Mouse (Mus musculus) heart, embryonic 16.5 days (tissue): ENCODE results near the gene Rbms1. TPM values are rescaled to one million over a fixed set of nuclear protein-coding genes. Genes with fewer than 3 reads are reported as not detected.

Source experiments
- ATAC-seq: fragments of 200-750 bp; cut with Nextera tagmentation; replicated peaks from 2 replicates; pipeline ENCODE4 v1.8.0; 2017; ENCODE audit warnings: moderate number of reproducible peaks; ENCODE audit not compliant: insufficient read depth, low FRiP score; ENCODE audit errors: extremely low read depth
- H3K27ac ChIP-seq: fragments of 300-500 bp; sonication (generic); 2 replicates; pipeline ENCODE4 v1.5.1; 2014; ENCODE audit warnings: mild to moderate bottlenecking, low read length, control low read depth, moderate library complexity
- H3K27me3 ChIP-seq: fragments of 300-500 bp; sonication (generic); 2 replicates; pipeline ENCODE4 v1.6.1; 2014; ENCODE audit warnings: low read length, mixed read lengths; ENCODE audit not compliant: control insufficient read depth, insufficient read depth
- H3K36me3 ChIP-seq: fragments of 300-500 bp; sonication (generic); 2 replicates; pipeline ENCODE4 v1.6.1; 2014; ENCODE audit not compliant: control insufficient read depth, insufficient read depth
- H3K4me1 ChIP-seq: fragments of 300-500 bp; sonication (generic); 2 replicates; pipeline ENCODE4 v1.6.1; 2014; ENCODE audit warnings: low read length, mixed read lengths; ENCODE audit not compliant: control insufficient read depth, insufficient read depth
- H3K4me2 ChIP-seq: fragments of 300-500 bp; sonication (generic); 2 replicates; pipeline ENCODE4 v1.6.1; 2014; ENCODE audit warnings: low read depth, mild to moderate bottlenecking, control low read depth, low read length
- H3K4me3 ChIP-seq: fragments of 300-500 bp; sonication (generic); 2 replicates; pipeline ENCODE4 v1.5.1; 2014; ENCODE audit warnings: mild to moderate bottlenecking, control low read depth, low read length
- H3K9ac ChIP-seq: fragments of 300-500 bp; sonication (generic); 2 replicates; pipeline ENCODE4 v1.6.1; 2014; ENCODE audit warnings: low read length, control low read depth
- H3K9me3 ChIP-seq: fragments of 300-500 bp; sonication (generic); replicated peaks from 2 replicates; pipeline ENCODE4 v1.6.1; 2016; ENCODE audit warnings: low read length; ENCODE audit not compliant: control insufficient read depth
- WGBS: fragments of 180-500 bp; shearing (Covaris S2); extraction: QIAGEN DNeasy Blood & Tissue Kit; methylation state at CpG from one replicate; pipeline ENCODE4 v1.1.7; 2014; 5-methylcytosine and 5-hydroxymethylcytosine counted together
- polyA plus RNA-seq: library from polyadenylated mRNA; unstranded; fragments of >200 nt; fragmentation: Nextera tagmentation; extraction: Ambion mirVana; gene quantifications from 2 replicates; pipeline ENCODE4 v1.2.1, GENCODE M21; 2015

The Rbms1 gene
- polyA plus RNA-seq, 1 experiment from 2014 or later: 102 TPM

DNA sequence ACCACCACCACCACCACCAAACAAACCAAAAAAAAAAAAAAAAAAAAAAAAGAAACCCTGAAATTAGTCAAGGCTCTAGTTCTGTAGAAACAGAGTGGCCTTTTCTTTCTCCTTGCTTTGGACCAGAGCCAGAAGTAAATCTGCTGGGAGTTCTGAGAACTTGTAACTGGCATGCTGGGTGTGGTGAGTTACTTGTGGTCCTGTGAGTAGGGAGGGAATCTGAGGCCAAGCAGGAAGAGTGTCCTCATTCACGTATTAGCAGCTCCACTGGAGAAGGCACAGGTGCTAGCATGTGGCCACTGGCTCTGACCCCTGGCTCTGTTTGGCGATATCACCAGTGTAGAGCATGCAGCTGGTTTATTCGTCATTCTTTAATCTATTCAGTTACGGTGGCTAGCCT lies 137.3 kb downstream of the Rbms1 start:
- H3K27ac ChIP-seq: no peak overlapping the region; the same call in 1 of the 2 replicates
- WGBS: 55% methylated on average over 4 of the region's 4 CpGs
- H3K36me3 ChIP-seq: no peaks in the 10 kb centered on the region
- H3K4me2 ChIP-seq: no peak overlapping the region
- H3K9ac ChIP-seq: no peak overlapping the region
- H3K4me3 ChIP-seq: no peak overlapping the region
- no peaks in the 10 kb centered on the region for H3K27me3 ChIP-seq
- peaks cover 34% of the 10 kb centered on the region for H3K4me1 ChIP-seq
- no peaks in the 10 kb centered on the region for H3K9me3 ChIP-seq
- no peak for ATAC-seq

DNA sequence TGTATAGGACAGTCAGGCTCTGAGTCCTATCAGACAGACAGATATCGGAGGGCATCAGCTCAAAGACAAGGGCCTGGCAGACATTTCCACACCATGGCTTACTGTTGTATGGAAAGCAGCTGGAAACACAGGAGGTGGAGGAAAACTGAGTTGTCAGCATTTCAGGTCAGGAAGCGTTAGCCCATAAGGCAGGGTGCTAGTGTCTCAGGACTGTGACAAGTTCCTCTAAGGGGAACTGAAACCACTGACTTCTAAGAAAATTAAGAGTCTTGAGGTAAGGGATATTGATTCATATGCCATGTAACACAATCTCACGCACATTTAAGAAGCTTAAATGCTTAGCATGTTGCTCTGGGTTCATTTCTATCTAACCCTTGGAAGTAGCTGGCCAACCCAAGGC lies 141.4 kb downstream of the Rbms1 start:
- H3K9me3 ChIP-seq: no peaks in the 10 kb centered on the region
- 59% methylated on average over 3 of the region's 3 CpGs for WGBS
- no peaks in the 10 kb centered on the region for H3K36me3 ChIP-seq
- no peaks in the 10 kb centered on the region for H3K27me3 ChIP-seq
- no peak overlapping the region for H3K27ac ChIP-seq
- no peak overlapping the region for H3K9ac ChIP-seq
- no peak for ATAC-seq
- no peak overlapping the region for H3K4me3 ChIP-seq
- no peak overlapping the region for H3K4me2 ChIP-seq
- peaks cover 24% of the 10 kb centered on the region for H3K4me1 ChIP-seq

DNA sequence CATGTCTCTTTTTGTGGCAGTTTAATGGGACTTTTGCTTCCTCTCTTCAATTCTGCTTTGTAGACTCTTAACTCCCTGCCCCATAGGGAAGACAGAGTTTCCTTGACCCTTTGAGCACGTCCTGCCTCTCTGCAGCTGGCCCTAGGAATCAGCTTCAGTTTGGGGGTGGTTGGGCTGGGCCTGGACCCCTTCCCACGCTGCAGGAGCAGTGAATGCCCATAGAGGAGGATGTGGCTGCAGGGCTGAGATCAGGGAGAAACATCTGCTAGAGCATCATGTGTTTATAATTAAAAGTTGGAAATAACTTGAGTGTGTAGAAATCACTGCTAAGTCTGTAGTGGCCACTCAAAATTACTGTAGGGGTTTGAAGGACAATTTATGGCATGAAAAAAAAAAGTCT lies 144.4 kb downstream of the Rbms1 start:
- no peak for ATAC-seq
- Histone ChIP-seq H3K4me3 (no peak overlapping the region), H3K9ac (no peak overlapping the region), H3K27ac (no peak overlapping the region), H3K4me1 (peaks cover 26% of the 10 kb centered on the region), H3K36me3 (no peaks in the 10 kb centered on the region), H3K4me2 (no peak overlapping the region), H3K27me3 (no peaks in the 10 kb centered on the region), H3K9me3 (no peaks in the 10 kb centered on the region)
- 62% methylated on average over 2 of the region's 2 CpGs for WGBS

GRCm38 (mm10) chr2:60816307-60816706 lies 146.7 kb downstream of the Rbms1 start:
- Histone ChIP-seq H3K27me3 (no peaks in the 10 kb centered on the region), H3K9ac (no peak overlapping the region), H3K4me3 (no peak overlapping the region), H3K27ac (no peak overlapping the region), H3K4me1 (peaks cover 24% of the 10 kb centered on the region), H3K4me2 (no peak overlapping the region), H3K9me3 (no peaks in the 10 kb centered on the region), H3K36me3 (no peaks in the 10 kb centered on the region)
- no peak for ATAC-seq
- WGBS: 54% methylated on average over 2 of the region's 2 CpGs

- H3K4me2 ChIP-seq: 0 out of 2 replicates have a peak overlapping the region, but pooled peaks have one; percentile 0
- no peaks in the 10 kb centered on the region for H3K36me3 ChIP-seq
- H3K9me3 ChIP-seq: no peaks in the 10 kb centered on the region
- no peaks in the 10 kb centered on the region for H3K27me3 ChIP-seq
- H3K27ac ChIP-seq: peak overlapping the region; percentile 63
- H3K9ac ChIP-seq: no peak overlapping the region
- 31% methylated on average over 6 of the region's 6 CpGs for WGBS
- no peak overlapping the region for H3K4me3 ChIP-seq
- peaks cover 30% of the 10 kb centered on the region for H3K4me1 ChIP-seq
- no peak for ATAC-seq
These were observed 148.2 kb downstream of the Rbms1 start for GRCm38 (mm10) chr2:60814788-60815187.

DNA sequence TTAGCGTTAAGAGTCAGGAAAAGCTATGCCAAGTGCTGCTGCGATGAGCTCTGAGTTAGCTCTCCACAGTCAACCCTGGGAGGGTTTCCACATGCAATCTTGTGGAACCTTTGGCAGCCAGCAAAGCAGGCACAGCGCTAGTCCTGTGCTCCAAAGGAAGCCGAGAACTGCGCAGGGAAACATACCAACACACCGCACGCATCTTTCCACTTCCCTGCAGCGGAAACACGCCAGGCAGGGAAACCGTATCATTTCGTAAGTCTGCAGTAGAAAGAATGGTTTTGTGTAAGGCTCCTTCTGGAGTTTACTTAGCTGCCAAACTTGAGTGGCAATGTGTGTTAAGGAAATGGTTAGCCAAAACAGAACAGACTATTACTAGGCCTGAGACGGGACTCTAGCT lies 150.0 kb downstream of the Rbms1 start:
- H3K4me1 ChIP-seq: peaks cover 40% of the 10 kb centered on the region
- no peaks in the 10 kb centered on the region for H3K9me3 ChIP-seq
- H3K36me3 ChIP-seq: no peaks in the 10 kb centered on the region
- peak overlapping the region; percentile 37 for H3K27ac ChIP-seq
- H3K4me3 ChIP-seq: no peak overlapping the region
- H3K4me2 ChIP-seq: no peak overlapping the region
- H3K9ac ChIP-seq: no peak overlapping the region
- ATAC-seq: no peak
- no peaks in the 10 kb centered on the region for H3K27me3 ChIP-seq
- 82% methylated on average over 12 of the region's 12 CpGs for WGBS

DNA sequence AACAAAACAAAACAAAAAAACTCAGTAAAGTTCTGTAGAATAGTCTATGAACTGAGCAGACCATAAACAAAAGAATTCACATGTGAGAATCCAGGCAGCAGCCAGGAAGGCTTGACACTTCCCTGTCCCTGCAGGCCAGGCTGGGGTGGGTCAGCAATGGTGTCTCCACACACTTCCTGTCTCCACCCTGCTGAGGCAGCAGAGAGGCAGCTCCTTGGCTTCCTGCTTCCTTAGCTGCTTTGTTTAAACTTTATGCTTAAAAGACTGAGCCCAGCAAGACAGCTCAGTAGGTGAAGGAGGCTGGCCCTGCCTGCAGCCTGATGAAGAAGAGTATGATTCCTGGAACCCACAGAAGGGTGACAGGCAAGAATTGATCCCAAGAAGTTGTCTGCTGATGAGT lies 152.4 kb downstream of the Rbms1 start:
- ATAC-seq: peak; percentile 66
- H3K27me3 ChIP-seq: no peaks in the 10 kb centered on the region
- peak overlapping the region; percentile 75 for H3K27ac ChIP-seq
- H3K4me2 ChIP-seq: no peak overlapping the region
- H3K4me3 ChIP-seq: no peak overlapping the region
- no peak overlapping the region for H3K9ac ChIP-seq
- no peaks in the 10 kb centered on the region for H3K36me3 ChIP-seq
- H3K9me3 ChIP-seq: no peaks in the 10 kb centered on the region
- H3K4me1 ChIP-seq: peaks cover 49% of the 10 kb centered on the region

- peaks cover 54% of the 10 kb centered on the region for H3K4me1 ChIP-seq
- no peak overlapping the region for H3K4me2 ChIP-seq
- ATAC-seq: no peak
- H3K9me3 ChIP-seq: no peaks in the 10 kb centered on the region
- H3K27ac ChIP-seq: peak overlapping the region; percentile 82
- H3K9ac ChIP-seq: no peak overlapping the region
- H3K36me3 ChIP-seq: no peaks in the 10 kb centered on the region
- no peaks in the 10 kb centered on the region for H3K27me3 ChIP-seq
- WGBS: 70% methylated on average over 7 of the region's 7 CpGs
- no peak overlapping the region for H3K4me3 ChIP-seq
These were observed 153.5 kb downstream of the Rbms1 start for GRCm38 (mm10) chr2:60809441-60809921.

DNA sequence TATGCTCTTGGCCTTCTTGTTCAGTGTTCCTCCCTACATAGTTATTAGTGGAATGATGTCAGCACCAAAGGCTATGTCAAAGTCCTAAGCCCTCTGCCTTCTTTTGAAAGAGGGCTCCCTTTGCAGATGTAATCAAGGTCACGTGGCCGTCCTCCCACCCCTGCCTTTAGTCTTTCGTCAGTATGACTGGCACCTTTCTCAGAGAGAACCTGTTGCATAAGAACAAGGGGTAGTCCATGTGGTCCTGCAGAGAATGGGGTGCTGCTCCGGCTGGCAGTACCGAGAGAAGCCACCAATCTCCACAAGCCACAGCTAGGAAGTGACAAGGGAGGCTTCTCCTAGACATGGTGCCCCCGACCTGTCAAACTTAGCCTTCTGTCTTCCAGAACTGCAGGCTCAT lies 154.2 kb downstream of the Rbms1 start:
- no peak for ATAC-seq
- H3K9ac ChIP-seq: no peak overlapping the region
- no peak overlapping the region for H3K4me3 ChIP-seq
- no peaks in the 10 kb centered on the region for H3K27me3 ChIP-seq
- H3K4me1 ChIP-seq: peaks cover 52% of the 10 kb centered on the region
- peak overlapping the region; percentile 82 for H3K27ac ChIP-seq
- H3K9me3 ChIP-seq: no peaks in the 10 kb centered on the region
- 80% methylated on average over 6 of the region's 6 CpGs for WGBS
- H3K36me3 ChIP-seq: no peaks in the 10 kb centered on the region
- no peak overlapping the region for H3K4me2 ChIP-seq
